Mouse (Mus musculus): ENCODE measurements at regions not wholly inside any gene's neighbourhood (a gene's known extent, or its start where the extent isn't known, plus 50 kb on each side); places are given as distances from the start of the nearest gene placed in this dataset.

DNA sequence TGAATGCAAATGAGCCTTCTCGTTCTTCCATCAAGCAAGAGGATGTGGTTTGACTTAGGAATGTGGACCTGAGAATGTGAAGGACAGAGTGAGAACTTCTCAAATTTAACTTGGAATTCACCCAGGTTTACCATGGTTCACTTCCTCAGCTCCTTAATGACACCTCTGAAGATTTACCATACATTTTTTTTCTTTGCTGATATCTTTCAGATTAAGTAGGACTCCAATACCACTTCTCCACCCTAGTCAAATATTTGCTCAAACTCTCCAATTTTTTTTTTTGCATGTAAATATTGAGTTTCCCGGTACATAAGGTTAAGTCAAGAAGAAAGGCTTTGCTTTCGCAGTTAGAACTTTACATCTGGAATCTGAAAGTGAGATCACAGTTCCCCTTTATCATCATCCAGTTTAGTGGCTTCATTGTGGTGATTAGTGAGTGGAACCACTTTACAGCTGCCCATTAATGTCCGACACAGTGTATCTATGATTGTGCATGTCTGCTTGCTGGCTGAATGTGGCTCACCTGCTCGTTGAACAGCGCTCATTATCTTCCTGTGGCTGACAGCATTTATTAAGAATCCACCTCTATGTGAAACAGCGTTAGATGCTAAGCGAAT, 446.0 kb upstream of the Adam34 start:
- Histone ChIP-seq H3K36me3 (ENCODE audit: control insufficient read depth, insufficient read depth, low read length) (no peaks in the 10 kb centered on the region), H3K9me3 (replicated peaks; ENCODE audit: control insufficient read depth, low read length, poor library complexity, severe bottlenecking) (no peaks in the 10 kb centered on the region), H3K9ac (ENCODE audit: low read depth, low read length) (no peak overlapping the region), H3K4me2 (ENCODE audit: low read length) (no peak overlapping the region), H3K4me3 (ENCODE audit: low read depth, low read length) (no peak overlapping the region), H3K4me1 (ENCODE audit: control insufficient read depth, insufficient read depth, low read length) (no peaks in the 10 kb centered on the region), H3K27ac (ENCODE audit: low read length) (no peak overlapping the region), H3K27me3 (ENCODE audit: control insufficient read depth, insufficient read depth, low read depth, low read length) (no peaks in the 10 kb centered on the region)
- ATAC-seq: no peak
- 82% methylated on average over 8 of the region's 8 CpGs for WGBS

- no peak for ATAC-seq
- no peak overlapping the region for H3K9ac ChIP-seq (ENCODE audit: low read depth, low read length)
- no peak overlapping the region for H3K4me2 ChIP-seq (ENCODE audit: low read length)
- H3K9me3 ChIP-seq (replicated peaks; ENCODE audit: control insufficient read depth, low read length, poor library complexity, severe bottlenecking): no peaks in the 10 kb centered on the region
- H3K4me3 ChIP-seq (ENCODE audit: low read depth, low read length): no peak overlapping the region
- H3K36me3 ChIP-seq (ENCODE audit: control insufficient read depth, insufficient read depth, low read length): no peaks in the 10 kb centered on the region
- WGBS: 61% methylated on average over 6 of the region's 6 CpGs
- H3K27ac ChIP-seq (ENCODE audit: low read length): no peak overlapping the region
- no peaks in the 10 kb centered on the region for H3K27me3 ChIP-seq (ENCODE audit: control insufficient read depth, insufficient read depth, low read depth, low read length)
- H3K4me1 ChIP-seq (ENCODE audit: control insufficient read depth, insufficient read depth, low read length): no peaks in the 10 kb centered on the region
Measured at GRCm38 (mm10) chr8:44165115-44165514, 455.3 kb upstream of the Adam34 start.

DNA sequence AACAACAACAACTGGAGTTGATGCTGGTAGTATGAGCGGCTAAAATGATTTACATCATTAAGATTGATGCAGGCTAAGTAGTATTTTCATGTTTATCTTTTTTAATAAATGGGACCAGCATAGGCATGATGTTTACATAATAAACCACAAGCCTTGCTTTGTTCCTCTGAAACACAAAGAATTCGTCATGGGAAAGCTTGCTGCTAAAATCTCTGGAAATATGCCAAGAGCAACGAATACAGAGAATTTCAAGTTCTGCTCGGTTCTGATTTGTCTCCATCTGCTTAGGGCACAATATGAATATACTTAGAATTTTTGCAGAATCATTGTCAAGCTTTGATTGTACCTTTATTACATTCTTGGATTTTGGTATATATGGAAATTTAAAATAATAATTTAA, 467.2 kb upstream of the Adam34 start:
- Histone ChIP-seq H3K27me3 (ENCODE audit: control insufficient read depth, insufficient read depth, low read depth, low read length) (no peaks in the 10 kb centered on the region), H3K27ac (ENCODE audit: low read length) (no peak overlapping the region), H3K36me3 (ENCODE audit: control insufficient read depth, insufficient read depth, low read length) (no peaks in the 10 kb centered on the region), H3K9ac (ENCODE audit: low read depth, low read length) (no peak overlapping the region), H3K4me2 (ENCODE audit: low read length) (no peak overlapping the region), H3K4me3 (ENCODE audit: low read depth, low read length) (no peak overlapping the region), H3K4me1 (ENCODE audit: control insufficient read depth, insufficient read depth, low read length) (no peaks in the 10 kb centered on the region), H3K9me3 (replicated peaks; ENCODE audit: control insufficient read depth, low read length, poor library complexity, severe bottlenecking) (no peaks in the 10 kb centered on the region)
- no peak for ATAC-seq
- WGBS: 40% methylated on average over 4 of the region's 4 CpGs

GRCm38 (mm10) chr8:44202228-44202627, 492.4 kb upstream of the Adam34 start:
- Histone ChIP-seq H3K4me1 (ENCODE audit: control insufficient read depth, insufficient read depth, low read length) (no peaks in the 10 kb centered on the region), H3K4me2 (ENCODE audit: low read length) (no peak overlapping the region), H3K27ac (ENCODE audit: low read length) (no peak overlapping the region), H3K9me3 (replicated peaks; ENCODE audit: control insufficient read depth, low read length, poor library complexity, severe bottlenecking) (no peaks in the 10 kb centered on the region), H3K9ac (ENCODE audit: low read depth, low read length) (no peak overlapping the region), H3K4me3 (ENCODE audit: low read depth, low read length) (no peak overlapping the region), H3K27me3 (ENCODE audit: control insufficient read depth, insufficient read depth, low read depth, low read length) (no peaks in the 10 kb centered on the region), H3K36me3 (ENCODE audit: control insufficient read depth, insufficient read depth, low read length) (no peaks in the 10 kb centered on the region)
- WGBS: 69% methylated on average over 2 of the region's 2 CpGs
- no peak for ATAC-seq

- ATAC-seq: no peak
- H3K9ac ChIP-seq (ENCODE audit: low read depth, low read length): no peak overlapping the region
- WGBS: 65% methylated on average over 11 of the region's 11 CpGs
- H3K36me3 ChIP-seq (ENCODE audit: control insufficient read depth, insufficient read depth, low read length): no peaks in the 10 kb centered on the region
- no peaks in the 10 kb centered on the region for H3K9me3 ChIP-seq (replicated peaks; ENCODE audit: control insufficient read depth, low read length, poor library complexity, severe bottlenecking)
- H3K27me3 ChIP-seq (ENCODE audit: control insufficient read depth, insufficient read depth, low read depth, low read length): no peaks in the 10 kb centered on the region
- H3K4me3 ChIP-seq (ENCODE audit: low read depth, low read length): no peak overlapping the region
- no peaks in the 10 kb centered on the region for H3K4me1 ChIP-seq (ENCODE audit: control insufficient read depth, insufficient read depth, low read length)
- H3K4me2 ChIP-seq (ENCODE audit: low read length): no peak overlapping the region
- no peak overlapping the region for H3K27ac ChIP-seq (ENCODE audit: low read length)
Measured at GRCm38 (mm10) chr8:44206391-44207170, 496.7 kb upstream of the Adam34 start.

DNA sequence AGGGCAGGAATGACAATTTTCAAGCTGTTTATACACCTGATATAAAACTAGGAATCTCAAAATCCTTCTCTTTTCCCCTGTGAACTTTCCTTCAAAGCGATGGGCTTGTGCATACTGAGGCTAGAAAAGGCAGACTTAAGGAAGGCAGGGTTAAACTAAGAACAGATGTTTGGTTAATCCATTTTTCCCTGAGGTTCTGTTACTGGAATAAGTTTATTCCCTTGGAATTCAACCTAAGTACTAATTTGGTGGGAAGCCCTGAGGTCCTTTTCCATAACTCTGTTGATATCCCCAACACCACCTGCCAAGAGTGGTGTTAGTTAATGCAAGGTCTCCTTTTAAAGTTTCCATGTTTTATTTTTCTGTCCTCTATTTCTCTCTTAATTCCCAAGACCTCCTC, 512.5 kb upstream of the Adam34 start:
- Histone ChIP-seq H3K27ac (ENCODE audit: low read length) (no peak overlapping the region), H3K9me3 (replicated peaks; ENCODE audit: control insufficient read depth, low read length, poor library complexity, severe bottlenecking) (no peaks in the 10 kb centered on the region), H3K4me3 (ENCODE audit: low read depth, low read length) (no peak overlapping the region), H3K9ac (ENCODE audit: low read depth, low read length) (no peak overlapping the region), H3K27me3 (ENCODE audit: control insufficient read depth, insufficient read depth, low read depth, low read length) (no peaks in the 10 kb centered on the region), H3K4me1 (ENCODE audit: control insufficient read depth, insufficient read depth, low read length) (no peaks in the 10 kb centered on the region), H3K4me2 (ENCODE audit: low read length) (no peak overlapping the region), H3K36me3 (ENCODE audit: control insufficient read depth, insufficient read depth, low read length) (no peaks in the 10 kb centered on the region)
- ATAC-seq: no peak
- WGBS: 84% methylated on average over 1 of the region's 1 CpGs

DNA sequence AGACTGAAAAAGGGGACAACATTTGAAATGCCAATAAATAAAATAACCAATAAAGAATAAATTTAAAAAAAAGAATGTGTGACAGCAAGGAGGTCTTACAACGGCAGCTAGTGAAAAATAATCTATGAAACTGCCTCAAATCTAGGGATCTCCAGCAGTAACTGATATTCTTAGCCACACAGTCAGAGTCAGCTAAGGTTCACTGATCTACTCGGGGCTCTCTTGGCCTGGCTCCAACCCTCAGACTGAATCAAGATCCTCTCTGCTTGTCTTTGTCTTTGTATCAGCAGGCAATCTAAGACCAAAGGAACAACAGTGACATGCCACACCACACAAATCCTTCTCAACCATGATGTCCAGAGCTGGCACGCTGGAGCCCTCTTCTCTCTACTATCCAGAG, 542.5 kb upstream of the Adam34 start:
- no peaks in the 10 kb centered on the region for H3K36me3 ChIP-seq (ENCODE audit: control insufficient read depth, insufficient read depth, low read length)
- no peaks in the 10 kb centered on the region for H3K27me3 ChIP-seq (ENCODE audit: control insufficient read depth, insufficient read depth, low read depth, low read length)
- no peaks in the 10 kb centered on the region for H3K9me3 ChIP-seq (replicated peaks; ENCODE audit: control insufficient read depth, low read length, poor library complexity, severe bottlenecking)
- no peak overlapping the region for H3K9ac ChIP-seq (ENCODE audit: low read depth, low read length)
- no peak overlapping the region for H3K27ac ChIP-seq (ENCODE audit: low read length)
- WGBS: 64% methylated on average over 3 of the region's 3 CpGs
- ATAC-seq: no peak
- no peak overlapping the region for H3K4me2 ChIP-seq (ENCODE audit: low read length)
- H3K4me1 ChIP-seq (ENCODE audit: control insufficient read depth, insufficient read depth, low read length): no peaks in the 10 kb centered on the region
- no peak overlapping the region for H3K4me3 ChIP-seq (ENCODE audit: low read depth, low read length)

- H3K36me3 ChIP-seq (ENCODE audit: control insufficient read depth, insufficient read depth, low read length): no peaks in the 10 kb centered on the region
- WGBS: 71% methylated on average over 6 of the region's 6 CpGs
- H3K4me3 ChIP-seq (ENCODE audit: low read depth, low read length): no peak overlapping the region
- ATAC-seq: no peak
- H3K9ac ChIP-seq (ENCODE audit: low read depth, low read length): no peak overlapping the region
- H3K27me3 ChIP-seq (ENCODE audit: control insufficient read depth, insufficient read depth, low read depth, low read length): no peaks in the 10 kb centered on the region
- no peaks in the 10 kb centered on the region for H3K4me1 ChIP-seq (ENCODE audit: control insufficient read depth, insufficient read depth, low read length)
- H3K4me2 ChIP-seq (ENCODE audit: low read length): no peak overlapping the region
- H3K9me3 ChIP-seq (replicated peaks; ENCODE audit: control insufficient read depth, low read length, poor library complexity, severe bottlenecking): no peaks in the 10 kb centered on the region
- no peak overlapping the region for H3K27ac ChIP-seq (ENCODE audit: low read length)
Measured at GRCm38 (mm10) chr8:44257051-44257450, 547.2 kb upstream of the Adam34 start.

DNA sequence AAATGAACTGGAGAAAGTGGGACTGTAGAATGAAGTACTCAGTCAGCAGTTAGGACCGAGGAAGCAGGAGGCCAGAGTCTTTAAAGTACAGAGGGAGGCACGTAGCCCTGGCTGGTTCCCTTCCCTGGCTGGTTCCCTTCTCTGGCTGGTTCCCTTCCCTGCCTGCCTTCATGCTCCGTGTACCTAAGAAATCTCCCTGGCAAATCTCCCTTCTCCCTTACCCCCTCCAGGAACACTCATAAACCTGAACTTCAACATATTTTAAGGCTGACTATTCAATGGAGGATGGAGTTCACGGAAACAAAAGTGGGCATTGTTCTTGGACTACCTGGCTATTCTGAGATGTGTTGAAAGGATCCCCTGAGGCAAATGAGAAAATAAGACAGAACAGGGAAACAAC, 551.2 kb upstream of the Adam34 start:
- Histone ChIP-seq H3K4me1 (ENCODE audit: control insufficient read depth, insufficient read depth, low read length) (no peaks in the 10 kb centered on the region), H3K9ac (ENCODE audit: low read depth, low read length) (no peak overlapping the region), H3K36me3 (ENCODE audit: control insufficient read depth, insufficient read depth, low read length) (no peaks in the 10 kb centered on the region), H3K27ac (ENCODE audit: low read length) (no peak overlapping the region), H3K27me3 (ENCODE audit: control insufficient read depth, insufficient read depth, low read depth, low read length) (no peaks in the 10 kb centered on the region), H3K9me3 (replicated peaks; ENCODE audit: control insufficient read depth, low read length, poor library complexity, severe bottlenecking) (no peaks in the 10 kb centered on the region), H3K4me2 (ENCODE audit: low read length) (no peak overlapping the region), H3K4me3 (ENCODE audit: low read depth, low read length) (no peak overlapping the region)
- 78% methylated on average over 4 of the region's 4 CpGs for WGBS
- no peak for ATAC-seq
